Mouse (Mus musculus) frontal cortex, adult 2 months (tissue): Measurements from ENCODE around the gene Brwd1. TPM values are rescaled to one million over a fixed set of nuclear protein-coding genes. Genes with fewer than 3 reads are reported as not detected.
"Not testable (repeated sequence)": the region's sequence is repeated elsewhere in the genome, so short reads cannot be mapped to it uniquely, and the experiment has no call there.

Source experiments
- DNase-seq, 2 experiments: peaks; one replicate each; pipeline ENCODE4 v3.0.0; 2022; ENCODE audit warnings: low spot score in 1 of 2; ENCODE audit errors: extremely low spot score in 1 of 2
- polyA plus RNA-seq: library from polyadenylated mRNA; depleted of rRNA; stranded (reverse); fragments of >200 nt; gene quantifications from 2 replicates; pipeline ENCODE4 v1.2.3, GENCODE M21; 2012

Brwd1 gene
- polyA plus RNA-seq, 1 experiment: 79.8 TPM

GRCm38 (mm10) chr16:95991122-95991900, 91.0 kb downstream of the Brwd1 start:
- DNase-seq: no peak

- peak; percentile 88 to 97 for DNase-seq
Measured at GRCm38 (mm10) chr16:95990462-95991121, 91.7 kb downstream of the Brwd1 start, which contains the start of gene Psmg1. TSS of gene Psmg1 (minus strand) at chr16:95990960.

GRCm38 (mm10) chr16:95984911-95985310, 97.4 kb downstream of the Brwd1 start:
- DNase-seq: no peak

GRCm38 (mm10) chr16:95983601-95984000, 98.7 kb downstream of the Brwd1 start:
- DNase-seq: no peak

GRCm38 (mm10) chr16:95970841-95971240, 111.5 kb downstream of the Brwd1 start:
- DNase-seq: peak in 1 of 2 experiments; percentile 24

- DNase-seq: peak in 1 of 2 experiments; percentile 26
Measured at GRCm38 (mm10) chr16:95967455-95967854, 114.9 kb downstream of the Brwd1 start.

- DNase-seq: peak in 1 of 2 experiments; percentile 80
Measured at GRCm38 (mm10) chr16:95964427-95965023, 117.8 kb downstream of the Brwd1 start.

- not testable (repeated sequence) for DNase-seq
Measured at GRCm38 (mm10) chr16:95961484-95961883, 120.8 kb downstream of the Brwd1 start.

GRCm38 (mm10) chr16:95960689-95961088, 121.6 kb downstream of the Brwd1 start:
- DNase-seq: not testable (repeated sequence)

GRCm38 (mm10) chr16:95958080-95958479, 124.2 kb downstream of the Brwd1 start:
- DNase-seq: no peak

- no peak for DNase-seq
Measured at GRCm38 (mm10) chr16:95956618-95957017, 125.7 kb downstream of the Brwd1 start.

- no peak for DNase-seq
Measured at GRCm38 (mm10) chr16:95955716-95956346, 126.5 kb downstream of the Brwd1 start.

GRCm38 (mm10) chr16:95954341-95954740, 128.0 kb downstream of the Brwd1 start:
- DNase-seq: no peak

- no peak for DNase-seq
Measured at GRCm38 (mm10) chr16:95953159-95953650, 129.1 kb downstream of the Brwd1 start.

- no peak for DNase-seq
Measured at GRCm38 (mm10) chr16:95951471-95951870, 130.9 kb downstream of the Brwd1 start.

GRCm38 (mm10) chr16:95945389-95946311, 136.7 kb downstream of the Brwd1 start:
- peak; percentile 60 to 89 for DNase-seq

- DNase-seq: no peak
Measured at GRCm38 (mm10) chr16:95943186-95943585, 139.1 kb downstream of the Brwd1 start.
